Mouse (Mus musculus): ENCODE results near the gene Apoc1. TPM values are rescaled to one million over a fixed set of nuclear protein-coding genes. Genes with fewer than 3 reads are reported as not detected.

Apoc1 gene
- polyA plus RNA-seq, 1 experiment from 2014 or later: 4.7 TPM

GRCm38 (mm10) chr7:19676662-19677061 is 15.8 kb downstream of the Apoc1 start:
- no peak overlapping the region for H3K27ac ChIP-seq (replicated peaks)
- H3K4me3 ChIP-seq: no peak overlapping the region
- H3K27me3 ChIP-seq (replicated peaks; ENCODE audit: low read depth, poor library complexity, severe bottlenecking): no peaks in the 10 kb centered on the region; the same call in 1 of the 2 replicates
- no peaks in the 10 kb centered on the region for H3K36me3 ChIP-seq (replicated peaks)
- H3K4me1 ChIP-seq: no peaks in the 10 kb centered on the region
- 70% methylated on average over 1 of the region's 1 CpGs for WGBS
- no peak for DNase-seq (ENCODE audit: low spot score)
- H3K9me3 ChIP-seq: no peaks in the 10 kb centered on the region

GRCm38 (mm10) chr7:19675824-19676223 is 16.6 kb downstream of the Apoc1 start:
- H3K9me3 ChIP-seq: no peaks in the 10 kb centered on the region
- no peak overlapping the region for H3K27ac ChIP-seq (replicated peaks)
- no peak for DNase-seq (ENCODE audit: low spot score)
- H3K36me3 ChIP-seq (replicated peaks): no peaks in the 10 kb centered on the region
- H3K4me3 ChIP-seq: no peak overlapping the region
- H3K4me1 ChIP-seq: no peaks in the 10 kb centered on the region
- H3K27me3 ChIP-seq (replicated peaks; ENCODE audit: low read depth, poor library complexity, severe bottlenecking): no peaks in the 10 kb centered on the region
- 84% methylated on average over 10 of the region's 10 CpGs for WGBS

- Histone ChIP-seq H3K36me3 (replicated peaks) (no peaks in the 10 kb centered on the region), H3K4me1 (peaks cover 9% of the 10 kb centered on the region), H3K4me3 (no peak overlapping the region), H3K27me3 (replicated peaks; ENCODE audit: low read depth, poor library complexity, severe bottlenecking) (no peaks in the 10 kb centered on the region), H3K9me3 (no peaks in the 10 kb centered on the region), H3K27ac (replicated peaks) (no peak overlapping the region)
- no peak for DNase-seq (ENCODE audit: low spot score)
- WGBS: 67% methylated on average over 14 of the region's 14 CpGs
These were observed 19.3 kb downstream of the Apoc1 start for GRCm38 (mm10) chr7:19673083-19673699.

DNA sequence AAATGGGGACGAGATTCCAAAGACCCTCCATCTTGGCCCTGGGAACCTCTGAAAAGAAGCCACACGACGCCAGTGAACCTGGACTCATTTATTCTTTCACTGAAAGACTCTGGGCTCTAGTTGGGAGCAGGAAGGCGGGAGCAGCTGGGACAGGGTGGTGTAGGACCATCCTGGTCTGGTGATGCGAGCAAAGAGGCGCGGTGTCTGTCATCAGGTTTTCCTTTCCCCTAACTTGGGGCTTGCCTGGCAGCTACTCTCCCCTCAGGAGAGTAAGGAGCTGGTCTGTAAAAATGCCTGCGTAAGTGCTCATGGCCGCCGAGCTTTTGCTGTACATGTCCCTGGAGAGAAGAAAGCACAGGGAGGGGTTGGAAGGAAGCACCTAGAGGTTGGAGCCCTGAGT is 20.9 kb downstream of the Apoc1 start:
- 70% methylated on average over 10 of the region's 10 CpGs for WGBS
- no peak overlapping the region for H3K4me3 ChIP-seq

DNA sequence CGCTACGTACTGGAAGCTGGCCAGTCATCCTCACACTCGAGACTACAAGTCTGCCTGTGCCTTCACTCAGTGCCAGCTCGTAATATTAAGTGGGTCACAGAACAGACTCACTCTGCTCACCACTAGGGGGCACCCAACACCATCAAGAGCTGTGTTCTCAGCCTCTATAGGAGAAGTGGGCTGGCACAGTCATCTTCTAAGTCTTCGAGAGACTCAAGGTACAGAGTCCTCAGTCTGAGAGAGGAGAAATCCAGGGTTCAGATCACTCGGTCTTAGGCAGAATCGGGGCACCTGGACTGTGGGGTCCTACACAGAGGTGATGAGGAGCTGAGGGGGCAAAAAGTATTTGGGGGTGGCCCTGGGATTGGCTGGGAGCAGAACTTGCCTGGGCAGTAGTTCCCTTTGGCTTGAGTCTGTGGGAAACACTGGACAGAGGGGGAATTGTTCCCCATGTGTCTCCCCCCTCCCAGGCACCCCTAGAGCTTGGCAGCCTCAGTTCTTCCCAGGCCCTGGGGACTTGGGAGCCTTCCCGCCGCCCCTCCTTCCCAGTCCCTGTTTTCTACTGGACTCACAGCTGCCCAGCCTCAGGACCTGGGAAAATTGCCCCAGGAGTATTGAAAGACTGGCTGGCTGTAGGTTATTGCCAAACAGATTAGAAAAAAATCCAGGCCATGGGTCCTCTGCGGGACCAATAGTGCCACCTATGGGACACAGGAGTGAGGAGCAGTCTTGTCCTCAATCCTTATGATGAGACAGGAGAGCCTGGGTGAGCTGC is 23.3 kb downstream of the Apoc1 start:
- H3K4me1 ChIP-seq: peaks cover 18% of the 10 kb centered on the region
- 10% methylated on average over 10 of the region's 10 CpGs for whole genome bisulfite sequencing
- H3K36me3 ChIP-seq (replicated peaks): no peaks in the 10 kb centered on the region
- H3K9me3 ChIP-seq: no peaks in the 10 kb centered on the region
- peak; percentile 90 for DNase-seq (ENCODE audit: low spot score)
- H3K4me3 ChIP-seq: peak overlapping the region; percentile 40
- H3K27me3 ChIP-seq (replicated peaks; ENCODE audit: low read depth, poor library complexity, severe bottlenecking): no peaks in the 10 kb centered on the region
- peak overlapping the region; percentile 76 for H3K27ac ChIP-seq (replicated peaks)

More for the DNA sequence above, 20.9 kb downstream of the Apoc1 start:
- Histone ChIP-seq H3K36me3 (replicated peaks) (no peaks in the 10 kb centered on the region), H3K27ac (replicated peaks) (no peak overlapping the region), H3K27me3 (replicated peaks; ENCODE audit: low read depth, poor library complexity, severe bottlenecking) (no peaks in the 10 kb centered on the region), H3K9me3 (no peaks in the 10 kb centered on the region), H3K4me1 (peaks cover 9% of the 10 kb centered on the region)
- no peak for DNase-seq (ENCODE audit: low spot score)

DNA sequence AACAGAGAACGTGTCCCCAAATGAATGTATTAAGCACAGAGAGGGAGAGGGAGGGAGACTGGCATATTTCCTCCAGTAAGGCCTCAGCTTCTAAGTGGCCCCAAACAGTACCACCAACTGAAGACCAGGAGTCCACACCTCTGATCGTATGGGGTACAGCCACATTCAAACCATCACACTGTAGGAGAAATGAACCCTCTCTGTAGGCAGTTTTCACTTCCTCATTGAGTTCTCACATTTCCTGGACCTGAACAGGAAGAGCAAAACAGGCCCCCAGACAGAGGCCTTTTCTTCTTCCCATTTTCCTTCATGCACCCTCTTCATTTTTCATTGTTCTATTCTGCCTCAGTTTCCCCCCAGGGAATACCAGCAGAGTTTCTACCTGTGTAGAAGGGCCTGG is 25.0 kb downstream of the Apoc1 start:
- DNase-seq (ENCODE audit: low spot score): no peak
- WGBS: 80% methylated on average over 2 of the region's 2 CpGs
- H3K4me1 ChIP-seq: peaks cover 27% of the 10 kb centered on the region
- no peak overlapping the region for H3K27ac ChIP-seq (replicated peaks)
- peaks cover 6% of the 10 kb centered on the region for H3K36me3 ChIP-seq (replicated peaks)
- H3K27me3 ChIP-seq (replicated peaks; ENCODE audit: low read depth, poor library complexity, severe bottlenecking): no peaks in the 10 kb centered on the region
- H3K9me3 ChIP-seq: no peaks in the 10 kb centered on the region
- no peak overlapping the region for H3K4me3 ChIP-seq

GRCm38 (mm10) chr7:19666750-19667149 is 25.7 kb downstream of the Apoc1 start:
- 70% methylated on average over 3 of the region's 3 CpGs for WGBS
- Histone ChIP-seq H3K4me3 (no peak overlapping the region), H3K27ac (replicated peaks) (no peak overlapping the region), H3K9me3 (no peaks in the 10 kb centered on the region), H3K36me3 (replicated peaks) (peaks cover 13% of the 10 kb centered on the region), H3K27me3 (replicated peaks; ENCODE audit: low read depth, poor library complexity, severe bottlenecking) (no peaks in the 10 kb centered on the region), H3K4me1 (peaks cover 27% of the 10 kb centered on the region)
- no peak for DNase-seq (ENCODE audit: low spot score)

DNA sequence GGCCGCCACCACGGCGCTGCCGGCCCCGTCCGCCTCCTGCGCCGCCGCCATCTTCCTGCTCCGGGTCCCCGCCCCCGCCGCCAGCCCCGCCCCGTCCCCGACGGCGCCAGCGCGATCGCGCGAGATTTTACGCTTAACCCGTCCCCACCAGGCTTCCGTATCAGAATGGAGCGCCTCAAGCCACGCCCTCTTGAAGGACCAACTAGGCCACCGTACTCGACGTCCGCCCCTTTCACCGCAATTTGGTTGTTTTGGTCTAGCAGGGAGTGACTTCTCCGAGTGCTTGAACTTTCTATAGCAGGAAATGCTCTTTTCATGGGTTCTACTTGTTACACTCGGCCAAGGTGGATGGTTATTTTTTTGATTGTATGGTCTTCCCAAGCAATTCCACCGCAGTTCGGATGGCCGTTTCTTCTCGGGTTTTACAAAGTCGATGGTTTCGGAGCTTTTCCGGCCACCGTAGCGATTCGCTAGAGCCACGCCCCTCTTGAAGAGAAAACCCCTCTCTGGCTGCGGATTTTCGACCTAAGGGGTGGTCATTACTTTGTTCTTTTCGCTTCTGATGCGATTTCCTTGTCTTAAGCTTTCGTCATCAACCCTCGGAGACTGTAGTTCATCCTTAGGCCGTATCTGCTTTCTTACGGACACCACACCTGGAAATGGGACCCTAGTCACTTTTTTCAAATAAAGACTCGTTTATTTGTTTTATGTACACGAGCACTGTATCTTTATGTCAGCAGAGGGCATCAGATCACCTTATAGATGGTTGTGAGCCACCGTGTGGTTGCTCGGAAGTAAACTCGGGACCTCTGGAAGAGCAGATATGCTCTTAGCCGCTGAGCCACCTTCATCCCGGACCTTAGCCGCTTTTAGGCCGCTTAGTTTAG is 27.3 kb downstream of the Apoc1 start, which contains the start of gene Clptm1:
Gene Clptm1 (minus strand): TSS at position 79 of the 887 bp plus-strand sequence.
- Histone ChIP-seq H3K36me3 (replicated peaks) (peaks cover 29% of the 10 kb centered on the region), H3K4me1 (peaks cover 27% of the 10 kb centered on the region), H3K27ac (replicated peaks) (peak within 1 kb of the TSS; percentile 92), H3K9me3 (no peaks in the 10 kb centered on the region), H3K27me3 (replicated peaks; ENCODE audit: low read depth, poor library complexity, severe bottlenecking) (no peaks in the 10 kb centered on the region), H3K4me3 (peak within 1 kb of the TSS; percentile 93)
- DNase-seq (ENCODE audit: low spot score): peak; percentile 99
- WGBS: under 1% methylated on average over 63 of the region's 63 CpGs

DNA sequence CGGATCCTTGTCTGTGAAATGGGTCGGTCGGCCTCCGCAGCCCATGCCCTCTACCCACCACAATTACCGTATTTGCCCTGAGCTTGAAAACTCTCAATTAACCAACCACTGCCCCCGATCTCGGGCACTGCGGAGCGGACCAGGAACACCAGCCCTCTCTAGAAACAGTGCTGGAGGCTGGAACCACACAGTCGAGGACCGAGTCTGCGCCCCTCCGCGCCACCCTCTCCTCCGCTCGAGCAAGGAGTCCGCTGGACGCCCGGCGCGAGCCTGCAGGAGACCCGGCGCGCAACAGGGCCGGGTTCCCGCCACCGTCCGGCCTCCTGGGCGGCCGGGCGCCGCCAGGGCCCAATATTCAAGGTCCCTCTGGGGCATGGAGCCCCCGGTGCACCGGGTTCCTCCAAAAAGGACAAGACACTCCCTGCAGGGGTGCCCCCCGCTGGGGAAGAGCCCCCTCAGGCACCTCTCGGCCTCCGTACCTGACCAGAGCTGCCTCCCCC is 28.0 kb downstream of the Apoc1 start:
- Histone ChIP-seq H3K4me3 (peak overlapping the region; percentile 93), H3K4me1 (peaks cover 24% of the 10 kb centered on the region), H3K27me3 (replicated peaks; ENCODE audit: low read depth, poor library complexity, severe bottlenecking) (no peaks in the 10 kb centered on the region), H3K27ac (replicated peaks) (peak overlapping the region; percentile 92), H3K36me3 (replicated peaks) (peaks cover 36% of the 10 kb centered on the region), H3K9me3 (no peaks in the 10 kb centered on the region)
- WGBS: under 1% methylated on average over 37 of the region's 37 CpGs
- DNase-seq (ENCODE audit: low spot score): no peak

DNA sequence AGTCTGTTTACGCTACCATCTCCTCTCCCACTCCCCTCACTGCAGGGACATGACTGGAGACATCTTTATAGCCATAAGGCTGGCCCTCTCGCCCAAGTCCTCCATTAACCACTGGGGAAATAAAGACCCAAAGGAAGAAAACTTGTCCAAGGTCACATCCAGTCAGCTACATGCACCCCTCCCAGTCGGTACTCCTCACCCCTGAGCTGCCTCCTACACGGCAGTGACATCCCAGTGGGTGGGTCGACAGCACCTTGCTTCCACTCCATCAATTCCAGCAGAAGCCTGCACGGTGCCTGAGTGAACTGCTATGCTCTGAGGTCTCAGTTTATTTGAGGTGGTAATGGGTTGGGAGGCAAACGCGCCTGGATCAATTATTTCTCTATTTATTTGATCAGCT is 28.5 kb downstream of the Apoc1 start:
- DNase-seq (ENCODE audit: low spot score): no peak
- H3K27me3 ChIP-seq (replicated peaks; ENCODE audit: low read depth, poor library complexity, severe bottlenecking): no peaks in the 10 kb centered on the region
- peak overlapping the region; percentile 92 for H3K27ac ChIP-seq (replicated peaks)
- peak overlapping the region; percentile 93 for H3K4me3 ChIP-seq
- peaks cover 18% of the 10 kb centered on the region for H3K4me1 ChIP-seq
- WGBS: 17% methylated on average over 8 of the region's 8 CpGs
- H3K36me3 ChIP-seq (replicated peaks): peaks cover 41% of the 10 kb centered on the region
- H3K9me3 ChIP-seq: no peaks in the 10 kb centered on the region

- no peak overlapping the region for H3K27ac ChIP-seq (replicated peaks)
- H3K9me3 ChIP-seq: no peaks in the 10 kb centered on the region
- no peaks in the 10 kb centered on the region for H3K4me1 ChIP-seq
- no peak overlapping the region for H3K4me3 ChIP-seq
- no peak for DNase-seq (ENCODE audit: low spot score)
- 98% methylated on average over 2 of the region's 2 CpGs for WGBS
- H3K36me3 ChIP-seq (replicated peaks): peaks cover 99% of the 10 kb centered on the region
- no peaks in the 10 kb centered on the region for H3K27me3 ChIP-seq (replicated peaks; ENCODE audit: low read depth, poor library complexity, severe bottlenecking)
These were observed 39.8 kb downstream of the Apoc1 start for GRCm38 (mm10) chr7:19652614-19653013.

DNA sequence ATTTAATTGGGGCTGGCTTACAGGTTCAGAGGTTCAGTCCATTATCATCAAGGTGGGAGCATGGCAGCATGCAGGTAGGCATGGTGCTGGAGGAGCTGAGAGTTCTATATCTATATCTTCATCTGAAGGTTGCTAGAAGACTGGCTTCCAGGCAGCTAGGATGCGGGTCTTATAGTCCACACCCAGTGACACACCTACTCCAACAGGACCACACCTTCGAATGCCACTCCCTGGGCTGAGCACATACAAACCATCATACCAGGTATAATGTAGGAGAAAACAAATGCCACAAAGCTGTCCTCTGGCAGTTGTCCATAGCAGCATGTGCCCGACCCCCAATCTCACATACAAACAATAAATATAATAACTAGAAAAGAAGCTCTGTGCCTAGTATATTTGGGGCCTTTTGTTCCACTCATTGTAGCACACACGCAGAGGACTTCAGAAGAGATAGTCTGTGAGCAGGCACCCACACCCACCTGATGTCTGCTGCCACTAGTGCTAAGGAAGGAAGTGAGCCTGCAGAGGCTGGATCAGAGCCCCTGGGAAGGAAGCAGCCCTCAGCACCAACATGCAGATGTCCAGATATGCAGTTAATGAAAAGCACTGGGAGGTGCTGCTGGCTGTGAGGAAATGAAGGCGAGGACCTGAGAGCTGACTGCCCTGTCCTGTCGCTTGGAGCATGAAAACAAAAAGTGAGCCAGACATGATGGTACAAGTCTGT is 41.2 kb downstream of the Apoc1 start:
- Histone ChIP-seq H3K27me3 (replicated peaks; ENCODE audit: low read depth, poor library complexity, severe bottlenecking) (no peaks in the 10 kb centered on the region), H3K4me3 (no peak overlapping the region), H3K36me3 (replicated peaks) (peaks cover 99% of the 10 kb centered on the region), H3K4me1 (no peaks in the 10 kb centered on the region), H3K9me3 (no peaks in the 10 kb centered on the region), H3K27ac (replicated peaks) (no peak overlapping the region)
- no peak for DNase-seq (ENCODE audit: low spot score)
- 92% methylated on average over 6 of the region's 6 CpGs for WGBS

All from embryonic facial prominence, embryonic 10.5 days (tissue).